Mouse (Mus musculus) midbrain, embryonic 10.5 days (tissue): ENCODE data around the gene Gm9945. TPM values are rescaled to one million over a fixed set of nuclear protein-coding genes. Genes with fewer than 3 reads are reported as not detected.

Source experiments
- DNase-seq: peaks from one replicate; pipeline ENCODE4 v3.0.0-alpha.2; 2017; ENCODE audit warnings: low spot score
- H3K27ac ChIP-seq: fragments of 300-500 bp; sonication (generic); replicated peaks from 2 replicates; pipeline ENCODE4 v1.5.1; 2016; ENCODE audit warnings: mild to moderate bottlenecking
- H3K27me3 ChIP-seq: fragments of 300-500 bp; sonication (generic); 2 replicates; pipeline ENCODE4 v1.6.1; 2016; ENCODE audit warnings: low read depth, mild to moderate bottlenecking; ENCODE audit not compliant: poor library complexity, severe bottlenecking
- H3K36me3 ChIP-seq: fragments of 300-500 bp; sonication (generic); 2 replicates; pipeline ENCODE4 v1.6.1; 2016; ENCODE audit warnings: mild to moderate bottlenecking, moderate library complexity
- H3K4me1 ChIP-seq: fragments of 300-500 bp; sonication (generic); 2 replicates; pipeline ENCODE4 v1.6.1; 2016
- H3K4me3 ChIP-seq: fragments of 300-500 bp; sonication (generic); 2 replicates; pipeline ENCODE4 v1.5.1; 2016; ENCODE audit warnings: mild to moderate bottlenecking, moderate library complexity
- H3K9me3 ChIP-seq: fragments of 300-500 bp; sonication (generic); replicated peaks from 2 replicates; pipeline ENCODE4 v1.6.1; 2016; ENCODE audit warnings: mild to moderate bottlenecking
- WGBS: fragments of 180-500 bp; shearing (Covaris S2); methylation state at CpG from one replicate; pipeline ENCODE4 v1.1.7; 2016; 5-methylcytosine and 5-hydroxymethylcytosine counted together
- polyA plus RNA-seq: library from polyadenylated mRNA; unstranded; fragments of >200 nt; fragmentation: Nextera tagmentation; extraction: Ambion mirVana; gene quantifications from 2 replicates; pipeline ENCODE4 v1.2.1, GENCODE M21; 2016

The Gm9945 gene
- polyA plus RNA-seq, 1 experiment from 2014 or later: not detected

DNA sequence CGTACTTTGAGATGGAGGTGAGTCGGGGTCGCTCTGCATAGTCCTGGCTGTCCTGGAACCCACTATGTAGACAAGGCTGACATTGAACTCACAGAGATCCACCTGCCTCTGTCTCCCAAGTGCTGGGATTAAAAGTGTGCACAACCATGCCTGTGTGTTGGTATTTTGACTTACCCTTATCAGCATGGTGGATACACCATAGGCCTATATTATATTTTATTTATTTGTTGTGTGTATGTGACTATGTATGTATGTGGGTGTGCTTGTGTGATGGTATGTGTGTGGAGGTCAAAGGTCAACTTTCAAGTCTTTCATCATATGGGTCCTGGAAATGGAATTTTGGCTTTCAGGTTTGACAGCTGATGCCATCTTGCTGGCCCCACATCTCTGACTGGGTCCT, 42.4 kb downstream of the Gm9945 start:
- DNase-seq: no peak
- Histone ChIP-seq H3K4me3 (no peak overlapping the region), H3K36me3 (no peaks in the 10 kb centered on the region), H3K9me3 (no peaks in the 10 kb centered on the region), H3K4me1 (peaks cover 69% of the 10 kb centered on the region), H3K27me3 (peaks cover 31% of the 10 kb centered on the region), H3K27ac (no peak overlapping the region)
- 93% methylated on average over 3 of the region's 3 CpGs for WGBS

DNA sequence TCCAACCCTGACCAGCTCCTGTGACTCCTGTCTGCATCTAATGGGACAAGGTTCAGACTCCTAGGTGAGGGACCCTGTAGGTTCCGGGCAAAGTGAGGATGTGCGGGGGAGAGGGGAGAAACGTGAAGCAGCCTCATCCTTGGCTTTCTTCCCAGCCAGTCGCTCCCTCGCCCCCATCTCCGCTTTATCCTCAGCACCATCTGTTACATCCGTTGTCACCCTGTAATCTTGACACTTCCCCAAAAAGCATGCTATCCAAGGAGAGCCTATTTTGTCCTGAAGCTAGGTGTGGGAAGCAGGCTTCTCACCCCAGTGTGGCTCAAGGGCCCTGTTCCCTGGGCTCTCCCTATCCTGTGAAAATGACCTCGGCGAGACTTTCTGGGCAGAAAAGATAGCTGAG, 43.0 kb downstream of the Gm9945 start:
- Histone ChIP-seq H3K4me1 (peaks cover 67% of the 10 kb centered on the region), H3K9me3 (no peaks in the 10 kb centered on the region), H3K4me3 (no peak overlapping the region), H3K27me3 (peaks cover 25% of the 10 kb centered on the region), H3K36me3 (no peaks in the 10 kb centered on the region), H3K27ac (no peak overlapping the region)
- DNase-seq: no peak
- WGBS: 82% methylated on average over 9 of the region's 9 CpGs

DNA sequence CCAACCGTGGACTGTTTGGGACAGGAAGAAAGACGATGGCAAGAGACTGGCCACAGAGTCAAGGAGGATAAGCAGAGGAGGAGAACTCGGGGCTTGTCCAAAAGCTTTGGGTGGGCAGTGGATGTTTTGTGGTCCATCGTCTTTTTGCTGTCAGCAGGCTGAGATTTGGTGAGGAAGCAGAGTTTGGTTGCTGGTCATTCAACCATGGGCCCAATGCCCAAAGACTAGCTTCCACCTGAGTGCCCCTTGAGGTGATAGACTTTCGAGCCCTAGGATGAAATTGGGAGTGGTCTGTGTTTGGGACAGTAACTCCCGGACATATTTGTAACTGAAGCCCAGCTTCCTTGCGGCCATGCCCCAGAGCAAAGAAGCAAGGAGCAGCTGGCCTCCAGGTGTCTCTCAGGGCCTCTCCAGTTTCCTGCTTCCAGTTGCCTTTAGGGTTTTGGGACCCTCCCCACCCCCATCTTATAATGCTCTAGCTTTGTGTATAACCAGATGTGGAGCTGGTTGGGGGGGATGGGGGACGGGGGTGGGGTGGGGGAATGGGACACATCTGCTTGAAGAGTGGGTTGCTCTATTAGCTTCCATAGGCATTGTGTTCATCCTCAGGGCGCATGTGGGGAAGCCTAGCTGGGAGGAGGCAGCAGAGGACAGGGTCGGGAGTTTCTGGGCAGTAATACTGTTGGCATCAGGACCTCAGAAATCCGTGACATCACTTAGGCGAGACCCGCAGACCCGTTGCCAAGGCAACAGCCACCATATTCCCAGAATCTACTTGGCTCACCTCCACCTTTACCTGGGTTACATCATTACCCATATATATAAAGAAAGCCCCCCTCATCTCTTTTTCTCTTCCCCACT, 43.8 kb downstream of the Gm9945 start:
- H3K27ac ChIP-seq: no peak overlapping the region
- H3K9me3 ChIP-seq: no peaks in the 10 kb centered on the region
- no peaks in the 10 kb centered on the region for H3K36me3 ChIP-seq
- H3K27me3 ChIP-seq: peaks cover 17% of the 10 kb centered on the region
- WGBS: 87% methylated on average over 14 of the region's 14 CpGs
- peaks cover 72% of the 10 kb centered on the region for H3K4me1 ChIP-seq
- no peak for DNase-seq
- no peak overlapping the region for H3K4me3 ChIP-seq

DNA sequence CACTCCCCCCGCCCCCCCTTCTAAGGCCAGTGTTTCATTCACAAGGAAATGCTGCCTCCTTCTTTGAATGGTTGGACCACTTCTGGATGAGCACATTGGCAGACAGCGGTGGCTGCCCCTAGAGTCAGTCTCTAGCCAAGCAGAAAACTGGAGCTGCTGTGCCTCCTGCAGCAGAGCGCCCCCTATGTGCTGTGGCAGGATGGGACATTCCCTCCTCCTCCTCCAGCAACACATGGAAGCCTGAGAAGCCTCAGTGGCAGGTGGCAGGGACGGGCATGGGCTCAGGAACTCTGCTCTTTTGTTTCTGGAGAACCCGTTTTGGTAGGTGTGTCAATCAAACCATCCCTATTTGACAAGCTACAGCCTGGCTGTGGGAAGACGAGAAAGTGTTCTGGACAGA, 44.9 kb downstream of the Gm9945 start:
- H3K27me3 ChIP-seq: peaks cover 9% of the 10 kb centered on the region; the same call in 1 of the 2 replicates
- H3K9me3 ChIP-seq: no peaks in the 10 kb centered on the region
- H3K36me3 ChIP-seq: no peaks in the 10 kb centered on the region
- no peak overlapping the region for H3K4me3 ChIP-seq
- peaks cover 74% of the 10 kb centered on the region for H3K4me1 ChIP-seq
- H3K27ac ChIP-seq: peak overlapping the region; percentile 75
- DNase-seq: no peak
- 70% methylated on average over 6 of the region's 6 CpGs for WGBS

- Histone ChIP-seq H3K36me3 (no peaks in the 10 kb centered on the region), H3K27ac (peak overlapping the region; percentile 75), H3K9me3 (no peaks in the 10 kb centered on the region), H3K4me3 (no peak overlapping the region; the same call in 1 of the 2 replicates), H3K27me3 (peaks cover 9% of the 10 kb centered on the region; the same call in 1 of the 2 replicates), H3K4me1 (peaks cover 71% of the 10 kb centered on the region)
- 34% methylated on average over 4 of the region's 4 CpGs for WGBS
- DNase-seq: peak; percentile 42
Observed at GRCm38 (mm10) chr11:53525461-53525860, 45.5 kb downstream of the Gm9945 start.

DNA sequence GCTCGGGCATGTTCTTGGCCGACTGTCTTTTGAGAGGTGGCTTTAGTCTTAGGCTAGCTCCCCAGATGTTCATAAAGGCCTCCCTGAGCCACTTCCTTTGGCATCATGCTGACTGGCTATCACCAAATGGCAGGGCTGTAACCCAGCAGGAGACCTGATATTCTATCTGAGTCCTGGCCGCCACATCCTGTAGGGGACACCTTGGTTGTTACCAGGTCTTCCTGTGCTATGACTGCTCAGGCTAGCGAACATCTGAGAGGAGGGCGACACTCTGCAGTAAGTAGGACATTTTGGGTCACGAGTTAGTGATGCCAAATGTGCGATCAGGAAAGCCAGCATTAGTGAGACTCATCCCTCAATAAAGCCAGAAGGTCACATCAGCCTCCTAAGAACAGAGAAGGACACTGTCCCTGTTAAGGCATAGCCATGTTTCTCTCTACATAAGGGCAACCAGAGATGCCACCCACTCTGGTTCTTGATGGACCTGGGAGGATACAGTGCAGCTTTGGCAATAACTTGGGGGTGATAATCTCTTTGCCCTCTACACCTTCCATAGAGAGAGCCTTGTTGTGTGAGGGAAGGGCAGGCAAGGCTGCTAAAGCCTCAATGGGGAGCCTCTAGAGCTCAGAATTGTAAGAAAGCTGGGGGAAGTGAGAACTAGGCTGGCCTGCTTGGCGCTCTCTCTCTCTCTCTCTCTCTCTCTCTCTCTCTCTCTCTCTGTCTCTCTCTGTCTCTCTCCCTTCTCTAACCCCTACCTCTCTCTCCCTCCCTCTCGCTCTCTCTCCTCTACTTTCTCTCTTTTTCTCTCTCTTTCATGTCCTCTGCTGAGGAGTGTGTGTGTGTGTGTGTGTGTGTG, 48.7 kb downstream of the Gm9945 start:
- no peak for DNase-seq
- Histone ChIP-seq H3K27ac (0 out of 2 replicates have a peak overlapping the region, but pooled peaks have one; percentile 6), H3K36me3 (peaks cover 7% of the 10 kb centered on the region), H3K4me1 (peaks cover 49% of the 10 kb centered on the region), H3K27me3 (no peaks in the 10 kb centered on the region), H3K4me3 (no peak overlapping the region), H3K9me3 (no peaks in the 10 kb centered on the region)
- 76% methylated on average over 9 of the region's 9 CpGs for WGBS

DNA sequence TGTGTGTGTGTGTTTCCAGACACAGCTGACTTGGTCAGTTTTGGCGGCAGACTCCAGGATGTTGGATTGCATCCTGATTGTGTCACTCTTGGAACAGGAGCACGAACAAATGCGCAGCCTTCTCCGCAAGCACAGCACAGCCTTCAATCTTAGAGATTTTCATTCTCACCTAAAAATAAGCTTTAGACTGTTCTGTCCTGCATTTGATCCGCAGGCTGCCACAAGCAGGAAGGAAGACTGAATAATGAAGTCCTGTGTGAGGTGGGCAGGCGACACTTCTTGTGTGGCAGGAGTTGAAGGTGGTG, 49.2 kb downstream of the Gm9945 start:
- H3K4me1 ChIP-seq: peaks cover 43% of the 10 kb centered on the region
- no peaks in the 10 kb centered on the region for H3K9me3 ChIP-seq
- H3K4me3 ChIP-seq: no peak overlapping the region
- no peaks in the 10 kb centered on the region for H3K27me3 ChIP-seq
- peaks cover 13% of the 10 kb centered on the region for H3K36me3 ChIP-seq
- H3K27ac ChIP-seq: no peak overlapping the region
- WGBS: 78% methylated on average over 6 of the region's 6 CpGs
- no peak for DNase-seq

DNA sequence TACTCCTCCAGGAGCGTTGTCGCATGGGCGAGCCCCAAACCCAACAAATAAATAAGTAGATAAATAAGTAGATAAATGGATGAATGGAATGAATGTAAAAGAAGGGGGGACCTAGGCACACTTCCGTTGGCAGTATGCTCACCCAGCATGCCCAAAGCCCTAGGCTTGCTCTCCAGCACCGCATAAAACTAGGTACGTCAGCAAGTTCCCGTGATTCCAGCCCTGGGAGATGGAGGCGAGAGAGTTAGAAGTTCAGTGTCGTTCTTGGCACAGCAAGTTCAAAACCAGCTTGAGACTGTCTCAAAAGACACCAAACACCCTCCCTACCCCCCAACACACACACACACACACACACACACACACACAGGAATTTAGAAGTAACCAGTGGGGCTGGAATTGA, 50.0 kb downstream of the Gm9945 start:
- no peak overlapping the region for H3K4me3 ChIP-seq
- peaks cover 21% of the 10 kb centered on the region for H3K36me3 ChIP-seq
- no peaks in the 10 kb centered on the region for H3K27me3 ChIP-seq
- H3K9me3 ChIP-seq: no peaks in the 10 kb centered on the region
- DNase-seq: no peak
- 86% methylated on average over 9 of the region's 9 CpGs for WGBS
- peaks cover 35% of the 10 kb centered on the region for H3K4me1 ChIP-seq
- H3K27ac ChIP-seq: no peak overlapping the region

Other genes with a start within 250 kb of the Gm9945 start
- gene Hspa4, start 179.7 kb upstream of the Gm9945 start, polyA plus RNA-seq: 106 and 116 TPM in 2 replicates
- gene Zcchc10, start 155.5 kb upstream of the Gm9945 start, polyA plus RNA-seq: 24.6 and 25.2 TPM in 2 replicates
- gene Aff4, start 129.3 kb upstream of the Gm9945 start, polyA plus RNA-seq: 27.7 and 40.8 TPM in 2 replicates
- gene Leap2, start 57.0 kb upstream of the Gm9945 start, polyA plus RNA-seq: not detected in 2 replicates
- gene Uqcrq, start 49.3 kb upstream of the Gm9945 start, polyA plus RNA-seq: 597 and 602 TPM in 2 replicates
- 2.1 and 2.7 TPM in 2 replicates for gene Gdf9, start 49.1 kb upstream of the Gm9945 start, polyA plus RNA-seq
- not detected in 2 replicates for gene Gm10447, start 23.1 kb upstream of the Gm9945 start, polyA plus RNA-seq
- 1.8 and 2.1 TPM in 2 replicates for gene Shroom1, start 23.0 kb upstream of the Gm9945 start, polyA plus RNA-seq
- gene Gm9837, start 9.7 kb upstream of the Gm9945 start, polyA plus RNA-seq: not detected in 2 replicates
- 0.19 and 0.26 TPM in 2 replicates for gene Sowaha, start 108 bp downstream of the Gm9945 start, polyA plus RNA-seq
- gene Sept8, start 39.1 kb downstream of the Gm9945 start, polyA plus RNA-seq: 17.3 and 18.0 TPM in 2 replicates
- 77.3 and 94.6 TPM in 2 replicates for gene Kif3a, start 87.2 kb downstream of the Gm9945 start, polyA plus RNA-seq
- 1.0 and 1.3 TPM in 2 replicates for gene Il4, start 138.5 kb downstream of the Gm9945 start, polyA plus RNA-seq
- not detected in 2 replicates for gene Il13, start 154.5 kb downstream of the Gm9945 start, polyA plus RNA-seq
- 21.2 and 22.6 TPM in 2 replicates for gene Rad50, start 227.2 kb downstream of the Gm9945 start, polyA plus RNA-seq
- gene Il5, start 240.6 kb downstream of the Gm9945 start, polyA plus RNA-seq: not detected in 2 replicates